Mouse (Mus musculus): ENCODE results near the gene St7.

The St7 gene

GRCm38 (mm10) chr6:17816865-17817435 is 124.2 kb downstream of the St7 start:
- no peak for DNase-seq (ENCODE audit: low spot score in 2 of 2)

GRCm38 (mm10) chr6:17823614-17824013 is 130.9 kb downstream of the St7 start:
- DNase-seq (ENCODE audit: low spot score in 2 of 2): no peak

- DNase-seq (ENCODE audit: low spot score in 2 of 2): no peak
Observed at GRCm38 (mm10) chr6:17824735-17825134, 132.0 kb downstream of the St7 start.

- no peak for DNase-seq (ENCODE audit: low spot score in 2 of 2)
Observed at GRCm38 (mm10) chr6:17828382-17828781, 135.6 kb downstream of the St7 start.

DNA sequence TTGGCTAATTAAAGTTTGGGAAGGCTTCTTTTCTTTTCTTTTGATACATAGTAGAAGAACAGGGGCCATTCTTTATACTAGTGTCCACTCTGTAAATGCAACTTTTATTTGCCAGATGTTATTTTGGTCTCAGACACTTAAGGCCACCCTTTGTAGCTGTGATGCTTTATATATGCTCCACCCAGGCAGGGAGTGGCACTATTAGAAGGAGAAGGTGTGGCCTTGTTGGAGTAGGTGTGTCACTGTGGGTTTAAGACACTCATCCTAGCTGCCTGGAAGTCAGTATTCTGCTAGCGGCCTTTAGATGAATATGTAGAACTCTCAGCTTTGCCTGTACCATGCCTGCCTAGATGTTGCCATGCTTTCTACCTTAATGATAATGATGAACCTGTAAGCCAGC is 137.2 kb downstream of the St7 start:
- DNase-seq (ENCODE audit: low spot score in 2 of 2): no peak

DNA sequence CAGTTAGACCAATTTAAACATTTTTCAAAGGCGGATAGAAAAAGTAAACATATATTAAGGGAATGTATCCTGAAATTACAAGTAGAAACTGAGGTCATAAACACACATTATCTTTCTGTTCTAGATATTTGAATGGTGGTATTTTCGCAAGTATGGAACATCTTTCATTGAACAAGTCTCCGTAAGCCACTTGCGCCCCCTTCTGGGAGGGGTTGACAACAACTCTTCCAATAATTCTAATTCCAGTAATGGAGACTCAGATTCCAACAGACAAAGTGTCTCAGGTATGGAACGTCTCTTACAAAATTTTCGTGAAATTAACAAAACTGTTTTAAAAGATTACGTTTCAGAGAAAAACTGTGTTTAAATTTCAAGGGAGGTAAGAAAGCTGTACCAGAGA is 141.8 kb downstream of the St7 start:
- DNase-seq (ENCODE audit: low spot score in 2 of 2): peak; percentile 41 to 67

DNA sequence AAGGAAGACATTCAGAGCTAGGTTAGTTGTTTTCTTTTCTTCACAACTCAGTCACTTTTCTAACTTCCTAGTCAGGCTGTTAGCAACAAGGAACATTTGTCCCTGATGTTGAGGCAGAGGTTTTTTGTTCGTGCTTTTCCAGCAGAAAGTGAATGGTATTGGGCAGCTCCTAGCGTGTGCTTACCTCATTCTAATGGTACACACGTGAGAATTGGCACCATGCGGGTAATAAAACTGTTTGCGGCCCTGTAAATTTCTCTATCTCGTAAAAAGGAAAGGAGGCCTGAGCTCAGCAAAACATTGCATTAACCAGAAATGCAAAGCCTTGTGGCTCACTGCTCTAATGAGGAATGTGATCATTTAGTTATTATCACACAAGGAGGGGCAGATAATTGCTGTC is 143.0 kb downstream of the St7 start:
- no peak for DNase-seq (ENCODE audit: low spot score in 2 of 2)

DNA sequence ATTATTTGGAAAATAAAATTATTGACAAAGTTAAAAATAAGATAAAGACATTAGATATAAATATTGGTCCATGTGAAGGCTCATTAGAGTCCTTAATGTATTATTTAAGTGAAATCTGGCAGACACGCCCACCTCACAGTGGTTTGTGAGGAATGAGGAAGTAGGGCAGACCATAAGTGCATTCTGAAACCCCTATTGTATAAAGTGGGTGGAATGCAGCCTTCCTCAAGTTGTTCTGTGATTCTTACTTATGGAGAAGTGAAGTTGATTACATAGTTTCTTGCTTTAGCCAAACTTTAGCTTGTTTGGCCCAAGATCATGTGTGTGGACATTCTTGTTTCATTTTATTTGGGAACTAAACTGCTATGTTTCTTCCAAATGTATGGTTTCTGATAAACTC is 144.9 kb downstream of the St7 start:
- DNase-seq (ENCODE audit: low spot score in 2 of 2): no peak

DNA sequence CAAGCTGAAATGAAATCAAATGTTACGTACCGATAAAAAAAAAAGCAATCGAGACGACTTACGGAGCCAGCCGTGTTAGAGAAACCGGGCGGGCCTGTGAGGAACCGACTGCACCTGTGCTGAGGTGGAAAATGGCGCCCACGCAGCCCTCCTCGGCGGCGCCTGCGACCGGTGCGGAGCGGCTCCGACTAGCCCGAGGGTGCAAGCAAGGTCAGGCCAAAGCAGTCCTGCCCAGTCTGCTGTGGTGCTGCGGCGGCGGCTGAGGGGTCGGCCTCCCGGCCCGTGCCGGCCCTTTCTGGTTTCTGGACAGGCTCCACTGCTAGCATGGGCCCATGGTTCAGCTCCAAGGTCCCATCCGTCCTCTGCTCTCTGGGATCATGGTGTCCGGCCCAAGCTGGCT is 147.7 kb downstream of the St7 start:
- no peak for DNase-seq (ENCODE audit: low spot score in 2 of 2)

- peak in 1 of 2 experiments; percentile 33 for DNase-seq (ENCODE audit: low spot score in 2 of 2)
Observed at GRCm38 (mm10) chr6:17842759-17843158, 150.0 kb downstream of the St7 start.

GRCm38 (mm10) chr6:17851316-17851715 is 158.6 kb downstream of the St7 start:
- DNase-seq (ENCODE audit: low spot score in 2 of 2): no peak

DNA sequence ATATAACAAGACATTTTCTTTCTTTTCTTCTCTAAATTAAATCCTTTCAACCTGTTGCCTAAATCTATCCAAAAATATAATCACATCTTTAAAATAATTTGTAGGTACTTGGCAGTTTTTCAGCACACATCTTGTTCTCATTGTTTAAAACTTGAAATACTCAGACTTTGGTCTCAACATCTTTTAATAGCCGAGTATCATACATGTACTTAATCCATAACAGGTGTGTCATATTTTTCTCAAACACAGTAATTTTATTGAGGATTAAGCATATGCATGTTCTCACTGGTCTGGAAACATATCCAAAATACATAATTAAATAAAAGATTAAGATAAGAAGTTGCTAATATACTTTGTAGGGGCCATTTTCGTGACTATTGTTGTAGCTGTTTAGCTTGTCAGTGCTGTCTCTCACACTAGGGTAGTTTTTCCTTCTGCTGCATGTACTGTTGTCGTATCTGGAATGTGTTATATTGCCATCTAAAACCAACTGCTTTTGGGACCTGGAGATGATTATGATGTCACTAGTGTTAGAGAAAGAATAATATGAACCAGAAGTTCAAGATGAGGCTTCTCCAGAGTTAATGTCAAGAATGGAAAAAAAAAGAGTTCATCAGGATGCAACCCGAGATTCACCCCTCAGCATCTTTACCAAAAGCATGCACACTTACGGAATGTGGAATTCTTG is 161.0 kb downstream of the St7 start:
- DNase-seq (ENCODE audit: low spot score in 2 of 2): no peak

GRCm38 (mm10) chr6:17855616-17856015 is 162.9 kb downstream of the St7 start:
- DNase-seq (ENCODE audit: low spot score in 2 of 2): no peak

- no peak for DNase-seq (ENCODE audit: low spot score in 2 of 2)
Observed at GRCm38 (mm10) chr6:17859564-17859963, 166.8 kb downstream of the St7 start.

DNA sequence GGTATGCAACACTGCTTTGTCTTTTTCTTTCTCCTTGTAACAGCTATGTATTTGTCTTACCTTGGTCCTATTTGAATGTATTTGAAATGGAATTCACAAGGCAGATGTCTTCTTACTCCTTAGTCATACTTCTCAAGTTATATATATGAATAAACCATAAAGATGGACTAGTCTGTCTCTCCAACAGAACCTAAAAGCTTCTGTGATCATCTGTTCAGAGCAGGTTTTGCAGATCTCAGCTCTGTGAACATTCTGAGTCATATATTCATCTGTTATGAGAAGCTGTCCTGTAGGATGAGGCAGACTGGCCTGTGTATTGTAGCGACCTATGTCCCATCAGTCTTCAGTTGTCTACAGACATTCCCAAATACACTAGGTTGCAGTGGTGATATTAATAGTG is 167.7 kb downstream of the St7 start:
- DNase-seq (ENCODE audit: low spot score in 2 of 2): no peak

- no peak for DNase-seq (ENCODE audit: low spot score in 2 of 2)
Observed at GRCm38 (mm10) chr6:17867796-17868195, 175.1 kb downstream of the St7 start.

- no peak for DNase-seq (ENCODE audit: low spot score in 2 of 2)
Observed at GRCm38 (mm10) chr6:17871831-17872372, 179.2 kb downstream of the St7 start.

- DNase-seq (ENCODE audit: low spot score in 2 of 2): no peak
Observed at GRCm38 (mm10) chr6:17875606-17876005, 182.9 kb downstream of the St7 start.

DNA sequence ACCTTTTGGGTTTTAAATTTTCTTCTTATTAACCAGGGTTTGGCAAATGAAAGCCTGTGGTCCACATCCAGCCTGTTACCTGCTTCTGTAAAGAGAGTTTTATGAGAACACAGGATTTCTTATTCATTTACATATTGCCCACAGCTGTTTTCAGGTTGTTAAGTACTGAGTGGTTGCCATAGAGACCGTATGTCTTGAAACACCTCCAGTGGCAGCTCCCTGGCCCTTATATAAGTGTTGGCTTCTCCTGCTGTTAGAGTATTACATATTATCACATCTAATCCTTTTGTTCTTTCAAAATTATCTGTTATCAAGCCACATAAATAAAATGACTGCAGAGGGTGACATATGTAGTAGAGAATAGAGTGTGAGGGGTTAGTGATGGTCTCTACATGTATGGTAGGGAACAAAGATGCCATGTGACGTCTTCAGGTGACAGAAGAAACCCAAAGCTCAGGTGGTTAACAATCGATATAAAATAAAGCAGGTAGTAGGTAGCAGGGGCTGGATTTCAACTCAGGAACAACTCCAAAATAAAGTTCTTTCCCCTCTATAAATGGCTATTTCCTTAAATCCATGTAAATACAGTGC is 183.4 kb downstream of the St7 start:
- no peak for DNase-seq (ENCODE audit: low spot score in 2 of 2)

DNA sequence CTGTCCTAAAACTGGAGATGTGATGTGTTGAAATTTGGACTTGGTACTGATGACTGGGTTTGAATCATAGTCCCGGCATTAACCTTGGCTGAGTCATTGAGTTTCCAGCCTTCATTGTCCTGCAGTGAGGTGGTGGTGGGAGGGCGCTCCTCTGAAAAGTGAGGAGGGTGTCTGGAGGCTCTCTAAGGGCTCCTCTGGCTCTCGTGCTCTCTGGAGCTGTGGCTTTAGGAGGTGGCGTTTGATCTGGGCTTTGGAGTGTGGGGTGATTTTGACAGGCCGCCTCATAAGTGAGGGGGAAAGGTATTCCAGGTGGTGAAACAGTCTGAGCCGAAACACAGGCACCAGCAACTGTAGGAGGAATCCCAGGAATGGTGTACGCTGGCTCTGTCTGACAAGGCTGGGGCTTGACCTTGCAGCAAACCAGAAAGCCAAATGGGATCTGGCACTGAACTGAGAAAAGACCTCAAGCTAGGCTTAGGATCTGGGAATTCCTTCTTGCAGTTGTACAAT is 184.0 kb downstream of the St7 start:
- no peak for DNase-seq (ENCODE audit: low spot score in 2 of 2)

- no peak for DNase-seq (ENCODE audit: low spot score in 2 of 2)
Observed at GRCm38 (mm10) chr6:17882943-17883342, 190.2 kb downstream of the St7 start.

GRCm38 (mm10) chr6:17887765-17888164 is 195.0 kb downstream of the St7 start:
- no peak for DNase-seq (ENCODE audit: low spot score in 2 of 2)

DNA sequence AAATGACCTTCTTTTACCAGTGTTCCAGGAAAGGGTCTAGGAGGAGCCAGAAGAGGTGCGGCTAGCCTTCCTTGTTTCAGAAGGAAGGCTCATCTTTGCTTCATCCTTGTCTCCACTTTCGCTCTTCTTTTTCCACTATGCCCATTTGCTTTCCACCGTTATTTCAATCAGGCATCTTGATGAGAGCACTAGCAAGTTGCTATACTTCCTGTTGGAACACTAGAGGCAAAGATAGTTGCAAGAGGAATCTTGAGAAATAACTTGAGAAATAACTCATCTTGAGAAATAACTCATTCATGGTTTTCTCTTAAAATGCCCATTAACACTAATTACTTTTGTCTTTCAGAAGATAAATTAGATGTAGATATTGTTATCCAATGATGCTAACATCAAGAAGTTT is 202.8 kb downstream of the St7 start:
- DNase-seq (ENCODE audit: low spot score in 2 of 2): no peak
